Mouse (Mus musculus): ENCODE results near the gene Sardh.

Gene Sardh

GRCm38 (mm10) chr2:27226572-27226971 is 21.6 kb downstream of the Sardh start:
- no peak for DNase-seq (ENCODE audit: low spot score)

GRCm38 (mm10) chr2:27223012-27223421 is 25.1 kb downstream of the Sardh start:
- DNase-seq (ENCODE audit: low spot score), result no peak

- no peak for DNase-seq (ENCODE audit: low spot score)
Observed at GRCm38 (mm10) chr2:27218569-27218968, 29.6 kb downstream of the Sardh start.

GRCm38 (mm10) chr2:27218121-27218544 is 30.0 kb downstream of the Sardh start:
- no peak for DNase-seq (ENCODE audit: low spot score)

GRCm38 (mm10) chr2:27215537-27215936 is 32.6 kb downstream of the Sardh start:
- DNase-seq (ENCODE audit: low spot score), result no peak

GRCm38 (mm10) chr2:27211966-27212893 is 35.9 kb downstream of the Sardh start:
- DNase-seq (ENCODE audit: low spot score), result no peak

- no peak for DNase-seq (ENCODE audit: low spot score)
Observed at GRCm38 (mm10) chr2:27210676-27211210, 37.4 kb downstream of the Sardh start.

- DNase-seq (ENCODE audit: low spot score), result peak; percentile 23
Observed at GRCm38 (mm10) chr2:27210255-27210654, 37.9 kb downstream of the Sardh start.

GRCm38 (mm10) chr2:27209816-27210215 is 38.3 kb downstream of the Sardh start:
- no peak for DNase-seq (ENCODE audit: low spot score)

GRCm38 (mm10) chr2:27209370-27209769 is 38.8 kb downstream of the Sardh start:
- no peak for DNase-seq (ENCODE audit: low spot score)

GRCm38 (mm10) chr2:27207126-27207525 is 41.0 kb downstream of the Sardh start:
- DNase-seq (ENCODE audit: low spot score), result no peak

- DNase-seq (ENCODE audit: low spot score), result no peak
Observed at GRCm38 (mm10) chr2:27206128-27206797, 41.9 kb downstream of the Sardh start.

GRCm38 (mm10) chr2:27205666-27206065 is 42.5 kb downstream of the Sardh start:
- DNase-seq (ENCODE audit: low spot score), result no peak

- no peak for DNase-seq (ENCODE audit: low spot score)
Observed at GRCm38 (mm10) chr2:27200586-27200985, 47.6 kb downstream of the Sardh start.

- DNase-seq (ENCODE audit: low spot score), result no peak
Observed at GRCm38 (mm10) chr2:27198551-27199246, 49.4 kb downstream of the Sardh start.

- no peak for DNase-seq (ENCODE audit: low spot score)
Observed at GRCm38 (mm10) chr2:27189994-27190393, 58.1 kb downstream of the Sardh start.

- DNase-seq (ENCODE audit: low spot score), result no peak
Observed at GRCm38 (mm10) chr2:27187531-27187930, 60.6 kb downstream of the Sardh start.

- DNase-seq (ENCODE audit: low spot score), result no peak
Observed at GRCm38 (mm10) chr2:27183734-27184133, 64.4 kb downstream of the Sardh start.

GRCm38 (mm10) chr2:27181907-27182306 is 66.2 kb downstream of the Sardh start:
- DNase-seq (ENCODE audit: low spot score), result no peak

- DNase-seq (ENCODE audit: low spot score), result no peak
Observed at GRCm38 (mm10) chr2:27179101-27179500, 69.0 kb downstream of the Sardh start.

- DNase-seq (ENCODE audit: low spot score), result no peak
Observed at GRCm38 (mm10) chr2:27175696-27176267, 72.4 kb downstream of the Sardh start.

- DNase-seq (ENCODE audit: low spot score), result no peak
Observed at GRCm38 (mm10) chr2:27174242-27174641, 73.9 kb downstream of the Sardh start.
